Mouse (Mus musculus): ENCODE data around the gene Akirin1. TPM values are rescaled to one million over a fixed set of nuclear protein-coding genes. Genes with fewer than 3 reads are reported as not detected.

Gene Akirin1
- 85.9 and 88.5 TPM in 2 replicates for polyA plus RNA-seq (2015; fragmentation: Nextera tagmentation; extraction: Ambion mirVana)

DNA sequence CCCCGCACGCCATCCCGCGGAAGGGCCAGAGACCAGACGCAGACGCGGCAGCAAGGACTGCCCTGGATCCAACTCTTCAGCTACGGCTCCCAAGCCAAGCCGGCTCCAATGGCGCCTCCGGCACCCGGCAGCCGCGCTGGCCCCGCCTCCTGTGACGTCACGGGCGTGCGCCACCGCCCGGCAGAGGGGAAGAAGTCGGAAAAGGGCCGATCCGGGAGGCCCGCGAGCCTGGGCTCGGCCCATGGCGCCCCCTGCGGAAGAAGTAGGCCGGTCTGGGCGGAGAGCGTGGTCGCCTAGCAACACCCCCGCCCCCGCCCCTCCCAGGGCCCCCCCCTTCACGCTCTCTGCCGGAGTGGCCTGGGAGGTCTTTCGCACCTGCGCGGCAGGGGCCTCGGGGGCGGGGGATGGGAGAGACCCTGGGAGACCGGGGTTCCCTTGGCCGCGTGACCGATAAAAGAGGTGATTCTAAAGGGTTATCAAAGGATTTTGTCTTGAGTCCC, at the start of gene Akirin1:
TSS of gene Akirin1 (minus strand) at position 194 of the 500 bp plus-strand sequence.
- peak; percentile 98 for ATAC-seq (ENCODE audit: low FRiP score)
- Histone ChIP-seq H3K4me2 (peak within 1 kb of the TSS; percentile 70), H3K4me3 (peak within 1 kb of the TSS; percentile 100), H3K4me1 (replicated peaks) (peaks cover 34% of the 10 kb centered on the region), H3K27ac (peak within 1 kb of the TSS; percentile 96), H3K36me3 (no peaks in the 10 kb centered on the region), H3K9me3 (no peaks in the 10 kb centered on the region), H3K27me3 (0 out of 2 replicates have a peak, but pooled peaks cover 7% of the 10 kb centered on the region), H3K9ac (peak within 1 kb of the TSS; percentile 95)
- under 1% methylated on average over 43 of the region's 46 CpGs for WGBS

- no peaks in the 10 kb centered on the region for H3K36me3 ChIP-seq
- H3K9ac ChIP-seq = no peak overlapping the region
- ATAC-seq (ENCODE audit: low FRiP score) = peak; percentile 63
- WGBS = 31% methylated on average over 7 of the region's 7 CpGs
- no peak overlapping the region for H3K4me2 ChIP-seq
- H3K9me3 ChIP-seq = no peaks in the 10 kb centered on the region
- no peak overlapping the region for H3K4me3 ChIP-seq
- H3K4me1 ChIP-seq (replicated peaks) = peaks cover 15% of the 10 kb centered on the region
- H3K27ac ChIP-seq = peak overlapping the region; percentile 61
- no peaks in the 10 kb centered on the region for H3K27me3 ChIP-seq
These were observed 47.7 kb upstream of the Akirin1 start for GRCm38 (mm10) chr4:123797856-123798255.

DNA sequence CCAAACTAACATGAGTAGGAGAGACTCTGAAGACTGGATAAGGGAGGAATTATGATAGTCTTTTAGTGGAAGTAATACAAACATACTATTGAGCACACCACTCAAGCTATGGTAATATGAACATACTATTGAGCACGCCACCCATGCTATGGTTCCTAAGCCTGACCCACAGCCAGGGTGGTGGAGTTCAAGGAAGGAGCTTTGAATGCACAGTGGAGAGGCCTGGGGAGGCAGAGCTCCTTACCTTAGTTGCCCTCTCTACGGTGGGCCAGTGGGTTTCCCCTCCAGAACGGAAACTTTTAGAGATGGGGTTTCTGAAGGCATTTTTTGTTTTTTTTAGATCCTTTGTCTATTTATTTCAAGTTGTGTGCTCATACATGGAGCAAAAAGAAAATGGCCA, 47.3 kb upstream of the Akirin1 start:
- H3K4me3 ChIP-seq = no peak overlapping the region
- no peaks in the 10 kb centered on the region for H3K36me3 ChIP-seq
- no peaks in the 10 kb centered on the region for H3K27me3 ChIP-seq
- no peak overlapping the region for H3K4me2 ChIP-seq
- H3K27ac ChIP-seq = peak overlapping the region; percentile 61
- no peak overlapping the region for H3K9ac ChIP-seq
- 83% methylated on average over 3 of the region's 3 CpGs for WGBS
- peaks cover 15% of the 10 kb centered on the region for H3K4me1 ChIP-seq (replicated peaks)
- ATAC-seq (ENCODE audit: low FRiP score) = no peak
- H3K9me3 ChIP-seq = no peaks in the 10 kb centered on the region

DNA sequence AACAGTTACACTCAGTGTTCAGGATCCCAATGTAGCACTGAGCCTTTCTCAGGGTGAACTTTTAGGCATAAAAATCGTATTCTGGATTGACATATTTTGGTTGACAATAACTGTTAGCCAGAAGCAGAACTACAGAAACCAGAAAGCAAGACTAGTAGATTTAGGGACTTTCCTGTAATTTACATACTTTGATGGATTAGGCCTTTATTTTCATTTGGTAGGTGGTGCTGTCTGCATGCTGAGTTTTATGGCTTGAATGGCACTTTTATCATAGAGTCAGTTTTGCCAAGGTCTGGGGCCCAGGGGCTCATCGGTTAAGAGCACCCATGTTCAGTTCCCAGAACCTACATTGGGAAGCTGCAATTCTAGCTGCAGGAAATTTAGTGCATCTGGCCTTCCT, 44.9 kb upstream of the Akirin1 start:
- Histone ChIP-seq H3K36me3 (no peaks in the 10 kb centered on the region), H3K9ac (no peak overlapping the region), H3K27ac (no peak overlapping the region), H3K4me1 (replicated peaks) (peaks cover 15% of the 10 kb centered on the region), H3K27me3 (no peaks in the 10 kb centered on the region), H3K4me3 (no peak overlapping the region), H3K9me3 (no peaks in the 10 kb centered on the region), H3K4me2 (no peak overlapping the region)
- 76% methylated on average over 2 of the region's 2 CpGs for WGBS
- no peak for ATAC-seq (ENCODE audit: low FRiP score)

DNA sequence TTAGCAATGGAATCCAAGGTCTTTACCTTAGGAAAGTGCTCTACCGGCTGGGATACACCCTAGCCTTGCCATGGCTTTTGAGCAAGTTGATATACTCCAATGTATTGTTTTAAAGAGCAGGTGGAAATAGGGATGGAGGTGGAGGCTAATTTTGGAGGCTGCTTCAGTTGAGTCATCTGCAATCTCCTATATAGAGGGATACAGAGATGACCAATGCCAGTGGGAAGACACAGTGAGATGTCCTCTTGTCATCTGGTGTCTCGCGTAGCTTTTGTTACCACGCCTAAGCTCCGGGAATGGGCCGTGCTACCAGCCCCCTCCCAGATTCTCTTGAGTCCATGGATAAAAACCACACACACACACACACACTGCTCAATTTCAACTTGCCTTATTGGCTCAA, 43.0 kb upstream of the Akirin1 start:
- 93% methylated on average over 6 of the region's 6 CpGs for WGBS
- Histone ChIP-seq H3K27ac (no peak overlapping the region), H3K36me3 (no peaks in the 10 kb centered on the region), H3K27me3 (no peaks in the 10 kb centered on the region), H3K9me3 (no peaks in the 10 kb centered on the region), H3K4me1 (replicated peaks) (peaks cover 17% of the 10 kb centered on the region), H3K4me3 (no peak overlapping the region), H3K9ac (no peak overlapping the region), H3K4me2 (no peak overlapping the region)
- no peak for ATAC-seq (ENCODE audit: low FRiP score)

DNA sequence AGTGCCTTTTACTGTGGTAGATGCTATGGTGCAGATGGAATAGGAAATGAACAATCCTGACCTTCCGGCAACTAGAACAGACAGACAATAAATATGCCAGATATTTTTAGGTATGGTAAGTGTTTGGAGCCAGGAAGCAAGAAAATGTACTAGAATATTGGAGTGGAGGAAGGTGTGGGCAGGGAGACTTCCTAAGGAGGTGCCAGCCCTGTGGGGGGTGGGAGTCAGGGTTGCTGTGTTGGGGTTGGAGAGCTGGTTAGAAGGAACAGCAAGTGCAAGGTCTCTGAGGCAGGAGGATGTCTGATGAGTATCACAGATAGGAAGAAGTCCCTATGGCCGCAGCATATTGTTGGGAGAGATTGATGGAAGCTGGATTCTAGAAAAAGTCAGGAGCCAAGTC, 42.5 kb upstream of the Akirin1 start:
- Histone ChIP-seq H3K4me2 (no peak overlapping the region), H3K36me3 (no peaks in the 10 kb centered on the region), H3K9me3 (no peaks in the 10 kb centered on the region), H3K27ac (no peak overlapping the region), H3K4me3 (no peak overlapping the region), H3K27me3 (no peaks in the 10 kb centered on the region), H3K9ac (no peak overlapping the region), H3K4me1 (replicated peaks) (peaks cover 17% of the 10 kb centered on the region)
- 91% methylated on average over 2 of the region's 2 CpGs for WGBS
- ATAC-seq (ENCODE audit: low FRiP score) = no peak

GRCm38 (mm10) chr4:123787191-123787985, 37.2 kb upstream of the Akirin1 start, which contains the start of gene Rhbdl2:
Rhbdl2 (plus strand) TSS chr4:123787874.
- no peak within 1 kb of the TSS for H3K4me3 ChIP-seq
- WGBS = 35% methylated on average over 12 of the region's 12 CpGs
- H3K4me2 ChIP-seq = peak within 1 kb of the TSS; percentile 19; the same call in 1 of the 2 replicates
- peak; percentile 82 for ATAC-seq (ENCODE audit: low FRiP score)
- no peak within 1 kb of the TSS for H3K9ac ChIP-seq
- no peak within 1 kb of the TSS for H3K27ac ChIP-seq
- no peaks in the 10 kb centered on the region for H3K36me3 ChIP-seq
- H3K27me3 ChIP-seq = no peaks in the 10 kb centered on the region
- peaks cover 11% of the 10 kb centered on the region for H3K4me1 ChIP-seq (replicated peaks)
- no peaks in the 10 kb centered on the region for H3K9me3 ChIP-seq

- H3K9ac ChIP-seq = no peak overlapping the region
- ATAC-seq (ENCODE audit: low FRiP score) = no peak
- 65% methylated on average over 4 of the region's 4 CpGs for WGBS
- no peaks in the 10 kb centered on the region for H3K4me1 ChIP-seq (replicated peaks)
- no peaks in the 10 kb centered on the region for H3K27me3 ChIP-seq
- H3K27ac ChIP-seq = no peak overlapping the region
- no peaks in the 10 kb centered on the region for H3K9me3 ChIP-seq
- H3K4me3 ChIP-seq = no peak overlapping the region
- H3K4me2 ChIP-seq = no peak overlapping the region
- no peaks in the 10 kb centered on the region for H3K36me3 ChIP-seq
These were observed 18.1 kb upstream of the Akirin1 start for GRCm38 (mm10) chr4:123768234-123768633.

- H3K27ac ChIP-seq = no peak overlapping the region
- no peaks in the 10 kb centered on the region for H3K4me1 ChIP-seq (replicated peaks)
- ATAC-seq (ENCODE audit: low FRiP score) = no peak
- no peaks in the 10 kb centered on the region for H3K27me3 ChIP-seq
- H3K9ac ChIP-seq = no peak overlapping the region
- 85% methylated on average over 3 of the region's 3 CpGs for WGBS
- H3K4me3 ChIP-seq = no peak overlapping the region
- no peaks in the 10 kb centered on the region for H3K36me3 ChIP-seq
- H3K9me3 ChIP-seq = no peaks in the 10 kb centered on the region
- no peak overlapping the region for H3K4me2 ChIP-seq
These were observed 17.7 kb upstream of the Akirin1 start for GRCm38 (mm10) chr4:123767807-123768206.

DNA sequence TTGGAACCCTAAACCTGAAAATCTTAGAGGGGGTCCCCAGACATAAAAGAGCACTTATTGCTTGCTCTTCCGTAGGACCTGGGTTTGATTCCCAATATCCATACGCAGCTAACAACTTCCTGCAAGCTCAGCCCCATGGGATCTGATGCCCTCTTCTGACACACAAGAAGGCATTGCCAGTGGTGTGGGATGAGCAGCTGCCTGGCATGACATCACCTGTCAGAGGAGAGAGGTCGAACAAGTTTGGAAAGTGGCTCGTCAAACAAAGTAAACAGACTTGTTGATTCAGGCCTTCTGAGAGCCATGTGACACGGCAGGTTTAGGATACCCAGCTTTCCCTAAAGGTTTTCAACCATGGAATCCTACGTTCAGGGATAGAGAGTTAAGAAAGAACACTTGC, 14.9 kb upstream of the Akirin1 start:
- no peaks in the 10 kb centered on the region for H3K9me3 ChIP-seq
- WGBS = 86% methylated on average over 6 of the region's 6 CpGs
- ATAC-seq (ENCODE audit: low FRiP score) = no peak
- H3K4me1 ChIP-seq (replicated peaks) = no peaks in the 10 kb centered on the region
- no peaks in the 10 kb centered on the region for H3K36me3 ChIP-seq
- no peak overlapping the region for H3K4me2 ChIP-seq
- no peaks in the 10 kb centered on the region for H3K27me3 ChIP-seq
- H3K27ac ChIP-seq = no peak overlapping the region
- H3K4me3 ChIP-seq = no peak overlapping the region
- H3K9ac ChIP-seq = no peak overlapping the region

DNA sequence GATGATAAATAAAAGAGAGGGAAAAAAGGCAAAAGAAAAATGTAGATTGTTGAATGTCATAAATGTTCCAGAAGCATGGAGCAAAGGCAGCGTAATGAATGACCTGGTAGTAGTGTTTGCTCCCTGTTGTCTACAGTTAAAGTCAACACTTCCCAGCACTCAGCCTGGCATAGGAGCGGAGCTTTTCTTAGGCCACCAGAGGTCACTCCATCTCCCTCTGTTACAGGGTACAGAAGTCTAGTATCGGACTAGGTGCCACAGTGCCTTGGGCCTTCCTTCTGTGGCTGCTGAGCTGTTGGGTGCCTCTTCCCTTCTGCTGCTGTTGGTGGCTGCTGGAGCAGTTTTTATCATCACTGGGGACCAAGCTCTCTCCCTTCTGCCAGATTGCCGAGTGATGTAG, 8.2 kb upstream of the Akirin1 start:
- no peak overlapping the region for H3K4me3 ChIP-seq
- no peak for ATAC-seq (ENCODE audit: low FRiP score)
- H3K4me2 ChIP-seq = no peak overlapping the region
- H3K27me3 ChIP-seq = no peaks in the 10 kb centered on the region
- no peaks in the 10 kb centered on the region for H3K9me3 ChIP-seq
- no peaks in the 10 kb centered on the region for H3K4me1 ChIP-seq (replicated peaks)
- no peak overlapping the region for H3K27ac ChIP-seq
- 57% methylated on average over 4 of the region's 4 CpGs for WGBS
- H3K9ac ChIP-seq = no peak overlapping the region
- H3K36me3 ChIP-seq = no peaks in the 10 kb centered on the region

- H3K27me3 ChIP-seq = 0 out of 2 replicates have a peak, but pooled peaks cover 7% of the 10 kb centered on the region
These were observed 665 bp upstream of the Akirin1 start for GRCm38 (mm10) chr4:123750707-123751312.

More at GRCm38 (mm10) chr4:123750707-123751312, 665 bp upstream of the Akirin1 start:
- peaks cover 30% of the 10 kb centered on the region for H3K4me1 ChIP-seq (replicated peaks)
- no peaks in the 10 kb centered on the region for H3K36me3 ChIP-seq
- ATAC-seq (ENCODE audit: low FRiP score) = no peak
- no peaks in the 10 kb centered on the region for H3K9me3 ChIP-seq
- peak overlapping the region; percentile 63 for H3K9ac ChIP-seq
- H3K4me3 ChIP-seq = peak overlapping the region; percentile 100
- H3K27ac ChIP-seq = 0 out of 2 replicates have a peak overlapping the region, but pooled peaks have one; percentile 96
- WGBS = 2% methylated on average over 8 of the region's 8 CpGs
- peak overlapping the region; percentile 56 for H3K4me2 ChIP-seq

Measured in hindbrain, embryonic 13.5 days (tissue).